Mouse (Mus musculus) lung, embryonic 14.5 days (tissue): ENCODE data around the gene Tspyl2. TPM values are rescaled to one million over a fixed set of nuclear protein-coding genes. Genes with fewer than 3 reads are reported as not detected.

Experiments used
- ATAC-seq: fragments of 200-750 bp; cut with Nextera tagmentation; 2 replicates; pipeline ENCODE4 v1.8.0; 2017; ENCODE audit warnings: mild to moderate bottlenecking, moderate TSS enrichment, moderate library complexity; ENCODE audit not compliant: insufficient read depth
- DNase-seq: peaks from one replicate; pipeline ENCODE4 v3.0.0-alpha.2; 2015
- H3K27ac ChIP-seq: fragments of 300-500 bp; sonication (generic); 2 replicates; pipeline ENCODE4 v1.5.1; 2014; ENCODE audit warnings: low read depth, mild to moderate bottlenecking, moderate library complexity
- H3K27me3 ChIP-seq: fragments of 300-500 bp; sonication (generic); 2 replicates; pipeline ENCODE4 v1.6.1; 2014; ENCODE audit warnings: low read length, control low read depth; ENCODE audit not compliant: insufficient read depth
- H3K36me3 ChIP-seq: fragments of 300-500 bp; sonication (generic); 2 replicates; pipeline ENCODE4 v1.6.1; 2014; ENCODE audit warnings: control low read depth; ENCODE audit not compliant: insufficient read depth
- H3K4me1 ChIP-seq: fragments of 300-500 bp; sonication (generic); 2 replicates; pipeline ENCODE4 v1.6.1; 2014; ENCODE audit warnings: antibody characterized with exemption, control low read depth; ENCODE audit not compliant: insufficient read depth
- H3K4me2 ChIP-seq: fragments of 300-500 bp; sonication (generic); 2 replicates; pipeline ENCODE4 v1.6.1; 2014; ENCODE audit warnings: mild to moderate bottlenecking
- H3K4me3 ChIP-seq: fragments of 300-500 bp; sonication (generic); 2 replicates; pipeline ENCODE4 v1.5.1; 2014; ENCODE audit warnings: low read depth, low read length
- H3K9ac ChIP-seq: fragments of 300-500 bp; sonication (generic); 2 replicates; pipeline ENCODE4 v1.6.1; 2014
- H3K9me3 ChIP-seq: fragments of 300-500 bp; sonication (generic); 2 replicates; pipeline ENCODE4 v1.6.1; 2016; ENCODE audit warnings: low read depth, low read length, control low read depth
- CTCF ChIP-seq: IDR thresholded peaks from 2 replicates; pipeline ENCODE4 v1.5.1; 2016; ENCODE audit warnings: antibody characterized with exemption, low read depth
- WGBS: fragments of 180-500 bp; shearing (Covaris S2); extraction: QIAGEN DNeasy Blood & Tissue Kit; methylation state at CpG from one replicate; pipeline ENCODE4 v1.1.7; 2014; 5-methylcytosine and 5-hydroxymethylcytosine counted together
- polyA plus RNA-seq: library from polyadenylated mRNA; unstranded; fragments of >200 nt; fragmentation: Nextera tagmentation; extraction: Ambion mirVana; gene quantifications from 2 replicates; pipeline ENCODE4 v1.2.1, GENCODE M21; 2014

Tspyl2 gene
- polyA plus RNA-seq, result 23.1 and 26.0 TPM in 2 replicates

- peaks cover 19% of the 10 kb centered on the region; the same call in 1 of the 2 replicates for H3K36me3 ChIP-seq
- H3K4me3 ChIP-seq, result peak within 1 kb of the TSS; percentile 62
- DNase-seq (peak; percentile 95), ATAC-seq (peak; percentile 98)
- peak within 1 kb of the TSS; percentile 86 for H3K27ac ChIP-seq
- H3K9me3 ChIP-seq, result no peaks in the 10 kb centered on the region
- H3K4me2 ChIP-seq, result peak within 1 kb of the TSS; percentile 57
- no peaks in the 10 kb centered on the region for H3K4me1 ChIP-seq
- TF ChIP-seq CTCF, result no peak
- H3K27me3 ChIP-seq, result peaks cover 15% of the 10 kb centered on the region; the same call in 1 of the 2 replicates
- H3K9ac ChIP-seq, result peak within 1 kb of the TSS; percentile 79
- 6% methylated on average over 26 of the region's 27 CpGs for WGBS
Measured at GRCm38 (mm10) chrX:152342358-152342901, at the start of gene Tspyl2. Gene Tspyl2, minus strand, starts transcription at chrX:152342425.

- DNase-seq (peak; percentile 65), ATAC-seq (peak; percentile 98)
- Histone ChIP-seq H3K4me2 (peak within 1 kb of the TSS; percentile 62), H3K9ac (peak within 1 kb of the TSS; percentile 53), H3K27me3 (peaks cover 7% of the 10 kb centered on the region; the same call in 1 of the 2 replicates), H3K27ac (peak within 1 kb of the TSS; percentile 8; the same call in 1 of the 2 replicates), H3K4me1 (no peaks in the 10 kb centered on the region), H3K4me3 (peak within 1 kb of the TSS; percentile 47), H3K9me3 (no peaks in the 10 kb centered on the region), H3K36me3 (no peaks in the 10 kb centered on the region)
- TF ChIP-seq CTCF, result no peak
- WGBS, result 13% methylated on average over 22 of the region's 24 CpGs
Measured at GRCm38 (mm10) chrX:152368397-152369273, 26.4 kb upstream of the Tspyl2 start, which contains the start of gene Gpr173. Gene Gpr173, minus strand, starts transcription at chrX:152368704.

GRCm38 (mm10) chrX:152368054-152368396, 25.8 kb upstream of the Tspyl2 start:
- WGBS, result 8% methylated on average over 4 of the region's 4 CpGs
- Histone ChIP-seq H3K9me3 (no peaks in the 10 kb centered on the region), H3K27me3 (peaks cover 7% of the 10 kb centered on the region; the same call in 1 of the 2 replicates), H3K36me3 (no peaks in the 10 kb centered on the region), H3K4me3 (peak overlapping the region; percentile 47), H3K9ac (peak overlapping the region; percentile 53), H3K4me1 (no peaks in the 10 kb centered on the region), H3K27ac (no peak overlapping the region), H3K4me2 (peak overlapping the region; percentile 62)
- DNase-seq (no peak), ATAC-seq (peak; percentile 7; the same call in 1 of the 2 replicates)
- TF ChIP-seq CTCF, result no peak

- H3K4me2 ChIP-seq, result no peak overlapping the region
- no peak overlapping the region for H3K4me3 ChIP-seq
- no peaks in the 10 kb centered on the region for H3K9me3 ChIP-seq
- TF ChIP-seq CTCF, result no peak
- H3K27me3 ChIP-seq, result peaks cover 7% of the 10 kb centered on the region; the same call in 1 of the 2 replicates
- no peaks in the 10 kb centered on the region for H3K36me3 ChIP-seq
- DNase-seq (no peak), ATAC-seq (no peak)
- H3K27ac ChIP-seq, result no peak overlapping the region
- 61% methylated on average over 2 of the region's 2 CpGs for WGBS
- H3K9ac ChIP-seq, result no peak overlapping the region
- no peaks in the 10 kb centered on the region for H3K4me1 ChIP-seq
Measured at GRCm38 (mm10) chrX:152366418-152366817, 24.2 kb upstream of the Tspyl2 start.

DNA sequence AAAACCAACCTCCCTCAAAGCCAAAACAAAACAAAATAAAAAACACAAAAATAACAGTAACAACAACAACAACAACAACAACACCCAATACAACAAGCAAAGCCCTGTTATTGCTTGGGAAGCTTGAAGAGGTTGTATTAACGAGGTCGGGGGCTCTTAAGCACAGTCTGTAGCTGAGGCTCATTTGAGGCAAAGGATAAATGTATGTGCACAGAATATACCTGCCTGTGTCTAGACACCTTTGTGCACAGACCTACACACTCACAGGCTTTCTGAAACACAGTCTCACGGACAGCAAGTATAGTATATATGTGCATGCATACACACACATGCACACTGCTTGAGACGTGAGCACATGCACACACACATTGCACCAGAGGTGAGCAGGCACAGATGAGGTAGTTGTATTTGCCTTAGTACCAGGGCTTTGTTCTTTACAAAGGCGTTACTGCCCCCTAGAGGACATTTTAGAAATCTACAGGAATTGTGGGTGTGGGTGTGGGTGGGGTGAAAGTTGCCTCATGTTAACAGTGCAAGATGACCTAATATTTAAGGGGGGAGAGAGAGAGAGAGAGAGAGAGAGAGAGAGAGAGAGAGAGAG, 10.4 kb upstream of the Tspyl2 start:
- H3K27me3 ChIP-seq, result 0 out of 2 replicates have a peak, but pooled peaks cover 4% of the 10 kb centered on the region
- WGBS, result 25% methylated on average over 5 of the region's 5 CpGs
- no peak overlapping the region for H3K27ac ChIP-seq
- no peaks in the 10 kb centered on the region for H3K4me1 ChIP-seq
- H3K9ac ChIP-seq, result no peak overlapping the region
- H3K9me3 ChIP-seq, result no peaks in the 10 kb centered on the region
- H3K4me2 ChIP-seq, result no peak overlapping the region
- peak; percentile 84; the same call in 1 of the 2 replicates for ATAC-seq
- TF ChIP-seq CTCF, result peak; percentile 63
- peak; percentile 75 for DNase-seq
- no peaks in the 10 kb centered on the region for H3K36me3 ChIP-seq
- no peak overlapping the region for H3K4me3 ChIP-seq

DNA sequence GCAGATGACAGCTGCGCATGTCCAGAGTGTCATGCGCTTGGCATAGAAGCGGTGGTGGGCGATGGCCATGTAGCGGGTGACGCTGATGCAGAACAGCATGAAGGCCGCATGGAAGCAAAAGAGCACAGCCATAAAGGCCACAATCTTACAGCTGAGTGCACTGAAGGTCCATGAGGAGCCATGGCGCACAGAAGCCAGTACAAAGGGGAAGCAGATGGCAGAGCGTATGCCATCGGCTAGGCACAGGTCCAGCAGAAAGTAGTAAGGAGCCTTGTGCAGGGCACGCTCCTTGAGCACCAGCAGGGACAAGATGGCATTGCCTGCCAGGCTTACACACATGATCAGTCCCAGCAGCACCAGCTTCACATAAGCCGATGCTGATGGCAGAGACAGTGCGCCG, 4.8 kb upstream of the Tspyl2 start:
- peaks cover 19% of the 10 kb centered on the region; the same call in 1 of the 2 replicates for H3K27me3 ChIP-seq
- WGBS, result 97% methylated on average over 13 of the region's 14 CpGs

More for the DNA sequence above, 4.8 kb upstream of the Tspyl2 start:
- Histone ChIP-seq H3K27ac (no peak overlapping the region), H3K9me3 (no peaks in the 10 kb centered on the region), H3K4me3 (no peak overlapping the region), H3K4me1 (no peaks in the 10 kb centered on the region), H3K36me3 (no peaks in the 10 kb centered on the region), H3K4me2 (no peak overlapping the region), H3K9ac (no peak overlapping the region)
- no peak for TF ChIP-seq CTCF
- ATAC-seq (no peak), DNase-seq (no peak)
